In the genomic region with DNA sequence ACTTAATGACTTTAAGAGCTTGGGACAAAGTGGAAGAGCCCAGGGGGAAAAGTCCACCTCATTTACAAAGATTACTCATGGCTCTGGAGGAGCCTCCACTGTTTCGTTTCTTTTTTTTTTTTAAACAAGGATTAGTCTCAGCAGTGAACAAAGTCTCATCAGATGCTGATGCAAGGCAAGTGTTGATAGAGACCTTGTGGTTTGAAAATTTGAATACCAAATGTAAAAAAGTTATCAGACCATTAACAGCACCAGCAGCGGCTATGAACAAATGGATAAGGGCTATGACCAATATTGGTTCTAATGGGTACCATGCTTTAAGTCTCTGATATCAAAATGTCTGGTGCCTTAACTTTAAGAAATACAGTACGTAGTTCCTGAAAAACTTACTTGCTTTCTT, we compare ENCODE assay signal across 33 mouse cellular contexts. TPM values are rescaled to one million over a fixed set of nuclear protein-coding genes. Genes with fewer than 3 reads are reported as not detected.
"Had no signal": no experiment of that assay in that cellular context is flagged by ENCODE, and none has a peak within 500 bp of the region (broad histone marks: within the 10 kb centered on the region; RNA-seq: fewer than 3 reads in every experiment).

No protein-coding gene starts in this region.

- H3K4me1 ChIP-seq: liver, embryonic 13.5 days; liver, embryonic 15.5 days; midbrain, embryonic 10.5 days; neural tube, embryonic 12.5 days had no signal

- H3K27me3 ChIP-seq: limb, embryonic 12.5 days; limb, embryonic 13.5 days; limb, embryonic 15.5 days; liver, embryonic 15.5 days; lung, embryonic 15.5 days; megakaryocyte, embryonic 14.5 days; midbrain, embryonic 12.5 days; midbrain, embryonic 13.5 days; midbrain, embryonic 15.5 days; neural tube, embryonic 12.5 days had no signal

- H3K27ac ChIP-seq: limb, embryonic 10.5 days; limb, embryonic 13.5 days; limb, embryonic 15.5 days; liver, embryonic 12.5 days; liver, embryonic 13.5 days; liver, embryonic 14.5 days; liver, embryonic 15.5 days; lung, embryonic 15.5 days; macrophage; midbrain, embryonic 10.5 days; midbrain, embryonic 12.5 days; midbrain, embryonic 13.5 days; midbrain, embryonic 15.5 days; neural tube, embryonic 12.5 days had no signal

- H3K4me3 ChIP-seq: limb, embryonic 10.5 days; limb, embryonic 12.5 days; limb, embryonic 13.5 days; limb, embryonic 15.5 days; liver, embryonic 12.5 days; liver, embryonic 13.5 days; liver, embryonic 15.5 days; lung, embryonic 15.5 days; megakaryocyte, embryonic 14.5 days; midbrain, embryonic 10.5 days; midbrain, embryonic 12.5 days; midbrain, embryonic 13.5 days; midbrain, embryonic 15.5 days; myocyte; neural tube, embryonic 12.5 days had no signal

- H3K36me3 ChIP-seq: limb, embryonic 10.5 days; limb, embryonic 12.5 days; limb, embryonic 13.5 days; limb, embryonic 15.5 days; liver, embryonic 12.5 days; liver, embryonic 13.5 days; liver, embryonic 15.5 days; lung, embryonic 15.5 days; midbrain, embryonic 10.5 days; midbrain, embryonic 12.5 days; midbrain, embryonic 13.5 days; midbrain, embryonic 15.5 days; neural tube, embryonic 12.5 days had no signal

- H3K9me3 ChIP-seq: limb, embryonic 10.5 days; limb, embryonic 12.5 days; limb, embryonic 13.5 days; limb, embryonic 15.5 days; liver, embryonic 12.5 days; liver, embryonic 13.5 days; liver, embryonic 15.5 days; lung, embryonic 15.5 days; megakaryocyte, embryonic 14.5 days; midbrain, embryonic 10.5 days; midbrain, embryonic 12.5 days; midbrain, embryonic 13.5 days; midbrain, embryonic 15.5 days; neural tube, embryonic 12.5 days had no signal

- H3K4me2 ChIP-seq: limb, embryonic 12.5 days; limb, embryonic 13.5 days; limb, embryonic 15.5 days; liver, embryonic 11.5 days; liver, embryonic 12.5 days; liver, embryonic 13.5 days; liver, embryonic 15.5 days; lung, embryonic 14.5 days; lung, embryonic 15.5 days; midbrain, embryonic 11.5 days; midbrain, embryonic 12.5 days; midbrain, embryonic 13.5 days; midbrain, embryonic 15.5 days; neural tube, embryonic 12.5 days had no signal

- DNase-seq: left cerebral cortex, postnatal 4 days; liver; liver, embryonic 13.5 days; liver, postnatal 0 days; lung, adult 18-20 months; lung, adult 2 months; lung, embryonic 14.5 days; lung, postnatal 10 days; lung, postnatal 14 days; lung, postnatal 36 days; lung, postnatal 4 days; midbrain, embryonic 14.5 days had no signal

- H3K9ac ChIP-seq: limb, embryonic 12.5 days; limb, embryonic 13.5 days; limb, embryonic 15.5 days; liver, embryonic 12.5 days; liver, embryonic 13.5 days; liver, embryonic 14.5 days; liver, embryonic 15.5 days; liver, postnatal 0 days; lung, embryonic 14.5 days; lung, embryonic 15.5 days; midbrain, embryonic 12.5 days; midbrain, embryonic 13.5 days; midbrain, embryonic 15.5 days; neural tube, embryonic 12.5 days had no signal

- ATAC-seq: liver, embryonic 12.5 days; liver, postnatal 0 days; lung, postnatal 0 days; midbrain, embryonic 13.5 days; midbrain, embryonic 15.5 days; midbrain, embryonic 16.5 days had no signal

RNA-seq across cellular contexts. Expression of gene Ccdc92, which starts 13.2 kb away (rescaled TPM):
- total RNA-seq: liver, adult 2 months had no signal
- polyA plus RNA-seq: macrophage had no signal
